Mouse (Mus musculus) yolk sac, embryonic 10.5 days (tissue): ENCODE measurements at regions not wholly inside any gene's neighbourhood (a gene's known extent, or its start where the extent isn't known, plus 50 kb on each side); places are given as distances from the start of the nearest gene placed in this dataset.
A peak's percentile ranks its signal among the peaks of the same experiment; 100 is the strongest.

Source experiments
- DNase-seq: peaks from one replicate; pipeline ENCODE4 v3.0.0-alpha.2; 2017; ENCODE audit warnings: low spot score

GRCm38 (mm10) chr13:80798863-80799817, 84.0 kb upstream of the Arrdc3 start:
- DNase-seq: no peak

- peak; percentile 5 for DNase-seq
Measured at GRCm38 (mm10) chr13:80806172-80806571, 77.0 kb upstream of the Arrdc3 start.

- DNase-seq: no peak
Measured at GRCm38 (mm10) chr13:80827037-80827471, 56.1 kb upstream of the Arrdc3 start.
